Mouse (Mus musculus) heart, postnatal 25 days (tissue): Measurements from ENCODE around the gene Dnttip1. TPM values are rescaled to one million over a fixed set of nuclear protein-coding genes. Genes with fewer than 3 reads are reported as not detected.

Experiments used
- DNase-seq: peaks from one replicate; pipeline ENCODE4 v3.0.0; 2022; ENCODE audit warnings: low spot score
- intact Hi-C: fragments of 180-260 bp; cut with DNase I; formaldehyde crosslinking; loops from one replicate; pipeline ENCODE4 v1.15.1; 2025
- total RNA-seq, 2 experiments: library from RNA; stranded (reverse); gene quantifications; 2 replicates each; pipeline ENCODE4 v1.2.3; 2021

Dnttip1 gene
- total RNA-seq, 2 experiments from 2014 or later, result 24.4 to 25.8 TPM

DNA sequence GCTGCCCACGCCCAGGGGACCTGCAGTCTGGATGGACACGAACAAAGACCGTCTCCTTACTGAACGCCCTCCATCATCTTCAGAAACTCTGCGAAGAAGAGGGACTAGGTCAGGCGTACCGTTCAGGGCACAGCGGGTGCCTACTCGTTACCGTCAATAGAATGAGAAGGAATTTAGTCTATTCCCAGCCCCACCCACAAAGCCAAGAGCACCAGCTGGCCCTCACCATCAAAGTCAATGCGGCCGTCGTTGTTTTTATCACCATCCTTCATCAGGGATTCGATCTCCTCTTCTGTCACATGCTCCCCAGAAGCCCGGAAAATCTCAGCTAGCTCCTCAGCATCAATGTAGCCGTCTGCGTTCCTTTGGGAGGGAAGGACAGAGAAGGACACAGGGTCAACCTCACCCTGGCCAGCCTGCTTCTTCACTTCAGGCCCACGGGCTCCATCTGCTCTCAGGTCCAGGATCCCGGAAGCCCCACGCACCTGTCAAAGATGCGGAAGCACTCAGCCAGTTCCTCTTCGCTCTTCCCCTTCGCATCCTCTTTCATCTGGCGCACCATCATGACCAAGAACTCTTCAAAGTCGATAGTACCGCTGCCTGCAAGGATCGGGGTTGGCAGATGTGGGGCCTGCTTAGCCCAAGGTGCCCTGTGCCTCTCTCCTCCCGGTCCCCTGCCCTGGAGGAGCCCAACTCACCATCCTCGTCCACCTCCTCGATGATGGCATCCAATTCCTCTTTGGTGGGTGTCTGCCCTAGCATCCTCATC lies 31.6 kb downstream of the Dnttip1 start:
- intact Hi-C loops, result no loop called here

GRCm38 (mm10) chr2:164778015-164778287 lies 32.2 kb downstream of the Dnttip1 start:
- DNase-seq, result no peak
- intact Hi-C loops, result no loop called here

More for the DNA sequence above, 31.6 kb downstream of the Dnttip1 start:
- no peak for DNase-seq

- no peak for DNase-seq
- intact Hi-C loops, result no loop called here
Observed at GRCm38 (mm10) chr2:164778809-164779208, 33.0 kb downstream of the Dnttip1 start.

- intact Hi-C loops, result no loop called here
- no peak for DNase-seq
Observed at GRCm38 (mm10) chr2:164779481-164780086, 33.8 kb downstream of the Dnttip1 start, which contains the start of gene Tnnc2. Gene Tnnc2, minus strand, starts transcription at chr2:164779967.

DNA sequence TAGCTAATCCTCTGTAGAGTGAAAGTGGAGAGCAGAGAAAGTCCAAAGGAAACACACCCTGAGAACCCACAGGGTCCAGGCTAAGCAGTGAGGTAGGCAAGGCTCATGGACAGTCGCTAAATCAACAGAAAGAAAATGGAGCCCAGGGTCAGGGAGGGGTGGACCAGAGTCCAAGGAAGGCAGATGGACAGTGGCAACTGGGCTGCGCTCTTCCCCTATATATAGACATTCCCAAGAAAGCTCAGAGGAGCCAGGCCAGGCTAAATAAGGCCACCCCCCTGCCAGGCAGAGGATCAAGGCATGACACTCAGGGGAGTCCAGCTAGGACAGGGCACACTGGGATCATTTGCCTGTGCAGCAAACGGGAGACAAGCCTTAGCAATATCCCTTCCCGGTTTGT lies 36.1 kb downstream of the Dnttip1 start:
- no peak for DNase-seq
- intact Hi-C loops, result no loop called here

DNA sequence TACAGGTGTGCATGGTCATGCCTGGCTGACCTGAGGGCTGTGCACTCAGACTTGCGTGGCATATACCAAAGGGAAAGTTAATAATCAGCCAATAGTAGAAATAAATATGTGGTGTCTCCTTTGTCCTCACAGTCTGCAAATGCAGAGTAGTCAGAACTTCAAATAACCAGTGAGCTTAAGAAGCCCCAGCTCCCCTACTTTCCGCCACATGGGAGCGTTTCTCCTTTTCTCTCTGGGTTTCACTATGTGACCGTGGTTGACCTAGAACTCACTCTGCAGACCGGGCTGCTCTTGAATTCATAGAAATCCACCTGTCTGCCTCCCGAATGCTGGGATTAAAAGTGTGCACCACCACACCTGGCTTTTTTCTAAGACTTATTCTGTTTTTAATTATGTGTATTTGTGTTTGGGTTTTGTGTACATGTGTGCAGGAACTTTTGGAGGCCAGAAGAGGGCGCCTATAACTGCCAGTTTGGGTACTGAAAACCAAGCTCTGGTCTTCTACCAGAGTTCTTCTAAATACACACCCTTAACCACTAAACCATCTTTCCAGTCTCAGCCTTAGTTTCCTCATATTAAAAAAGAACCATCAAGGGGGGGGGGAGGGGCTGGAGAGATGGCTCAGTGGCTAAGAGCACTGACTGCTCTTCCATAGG lies 38.3 kb downstream of the Dnttip1 start:
- no peak for DNase-seq
- intact Hi-C loops, result no loop called here

- no peak for DNase-seq
- intact Hi-C loops, result no loop called here
Observed at GRCm38 (mm10) chr2:164784869-164785420, 39.2 kb downstream of the Dnttip1 start.

DNA sequence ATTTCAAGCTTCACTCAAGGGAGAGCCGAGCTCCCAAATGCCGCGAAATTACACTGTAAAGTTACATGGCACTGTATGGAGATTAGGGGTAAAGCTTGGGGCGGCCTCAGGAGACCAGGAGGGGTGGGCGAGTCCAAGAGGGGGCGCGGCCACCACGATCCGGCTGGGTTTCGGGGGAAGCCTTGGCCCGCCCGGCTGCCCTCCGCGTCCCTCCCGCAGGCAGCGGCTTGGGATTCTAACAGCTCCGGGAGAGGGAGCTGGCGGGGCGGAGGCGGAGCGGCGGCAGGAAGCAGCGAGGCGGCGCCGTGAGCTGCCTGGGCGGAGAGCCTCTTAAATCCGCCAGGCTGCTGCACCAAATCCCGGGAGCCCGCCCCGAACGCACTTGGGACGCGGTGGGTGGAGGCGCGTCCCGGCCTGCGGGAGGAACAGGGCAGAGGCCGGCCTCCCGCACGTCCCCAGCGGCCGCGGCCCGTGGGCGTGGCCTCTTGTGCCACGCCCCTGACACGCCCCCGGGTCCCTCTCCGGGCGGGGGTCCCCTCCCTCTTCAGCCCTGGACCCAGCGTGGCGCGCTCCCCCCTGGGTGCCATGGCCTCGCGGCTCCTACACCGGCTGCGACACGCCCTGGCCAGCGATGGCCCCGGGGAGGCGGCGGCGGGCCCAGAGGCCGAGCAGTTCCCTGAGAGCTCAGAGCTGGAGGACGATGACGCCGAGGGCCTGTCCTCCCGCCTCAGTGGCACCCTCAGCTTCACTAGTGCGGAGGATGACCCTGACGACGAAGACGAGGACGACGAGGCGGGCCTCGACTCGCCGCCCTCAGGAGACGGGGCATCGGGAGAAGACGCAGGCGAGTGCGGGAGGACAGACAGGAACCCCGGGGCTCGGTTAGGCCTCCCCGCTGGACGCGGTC lies 40.0 kb downstream of the Dnttip1 start, which contains the start of gene Snx21:
Gene Snx21 (plus strand): TSS at position 343 of the 907 bp plus-strand sequence.
- intact Hi-C loops, result no loop called here
- peak; percentile 92 for DNase-seq

- intact Hi-C loops, result no loop called here
- no peak for DNase-seq
Observed at GRCm38 (mm10) chr2:164786388-164786885, 40.7 kb downstream of the Dnttip1 start.

GRCm38 (mm10) chr2:164787032-164787431 lies 41.2 kb downstream of the Dnttip1 start:
- intact Hi-C loops, result no loop called here
- DNase-seq, result no peak

- no peak for DNase-seq
- intact Hi-C loops, result no loop called here
Observed at GRCm38 (mm10) chr2:164787779-164788178, 42.0 kb downstream of the Dnttip1 start.

DNA sequence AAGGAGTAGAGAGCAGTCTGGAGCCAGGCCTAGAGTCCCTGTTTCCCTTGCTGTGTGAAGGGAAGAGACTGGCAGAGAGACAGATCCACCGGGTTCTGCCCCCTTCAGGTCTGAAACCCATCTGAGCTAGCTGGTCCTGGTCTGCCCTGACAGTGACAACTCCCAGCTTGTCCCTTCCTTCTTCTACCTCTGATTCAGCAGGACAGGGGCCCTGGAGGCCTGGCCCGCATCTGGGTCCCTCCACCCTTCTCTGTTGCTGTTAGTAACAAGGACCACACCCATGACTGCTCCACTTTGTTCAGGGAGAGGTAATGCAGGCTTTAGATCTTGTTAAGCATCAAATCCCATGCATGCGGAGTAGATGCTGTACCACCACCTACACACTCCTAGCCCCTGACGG lies 42.6 kb downstream of the Dnttip1 start:
- intact Hi-C loops, result no loop called here
- DNase-seq, result no peak

GRCm38 (mm10) chr2:164790451-164790850 lies 44.7 kb downstream of the Dnttip1 start:
- no peak for DNase-seq
- intact Hi-C loops, result loop anchor here (5.0 kb wide), 1 partner anchor 113 kb away; no protein-coding TSS in a partner anchor

DNA sequence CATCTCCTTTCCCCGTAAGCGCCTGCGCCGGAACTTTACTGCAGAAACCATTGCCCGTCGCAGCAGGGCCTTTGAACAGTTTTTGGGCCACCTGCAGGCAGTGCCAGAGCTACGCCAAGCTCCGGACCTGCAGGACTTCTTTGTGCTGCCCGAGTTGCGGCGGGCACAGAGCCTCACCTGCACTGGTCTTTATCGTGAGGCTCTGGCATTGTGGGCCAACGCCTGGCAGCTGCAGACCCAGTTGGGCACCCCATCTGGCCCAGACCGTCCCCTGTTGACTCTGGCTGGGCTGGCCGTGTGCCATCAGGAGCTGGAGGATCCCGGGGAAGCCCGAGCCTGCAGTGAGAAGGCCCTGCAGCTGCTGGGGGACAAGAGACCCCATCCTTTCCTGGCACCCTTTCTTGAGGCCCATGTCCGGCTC lies 46.1 kb downstream of the Dnttip1 start:
- DNase-seq, result no peak
- intact Hi-C loops, result loop anchor here (5.0 kb wide), 1 partner anchor 115 kb away; no protein-coding TSS in a partner anchor

DNA sequence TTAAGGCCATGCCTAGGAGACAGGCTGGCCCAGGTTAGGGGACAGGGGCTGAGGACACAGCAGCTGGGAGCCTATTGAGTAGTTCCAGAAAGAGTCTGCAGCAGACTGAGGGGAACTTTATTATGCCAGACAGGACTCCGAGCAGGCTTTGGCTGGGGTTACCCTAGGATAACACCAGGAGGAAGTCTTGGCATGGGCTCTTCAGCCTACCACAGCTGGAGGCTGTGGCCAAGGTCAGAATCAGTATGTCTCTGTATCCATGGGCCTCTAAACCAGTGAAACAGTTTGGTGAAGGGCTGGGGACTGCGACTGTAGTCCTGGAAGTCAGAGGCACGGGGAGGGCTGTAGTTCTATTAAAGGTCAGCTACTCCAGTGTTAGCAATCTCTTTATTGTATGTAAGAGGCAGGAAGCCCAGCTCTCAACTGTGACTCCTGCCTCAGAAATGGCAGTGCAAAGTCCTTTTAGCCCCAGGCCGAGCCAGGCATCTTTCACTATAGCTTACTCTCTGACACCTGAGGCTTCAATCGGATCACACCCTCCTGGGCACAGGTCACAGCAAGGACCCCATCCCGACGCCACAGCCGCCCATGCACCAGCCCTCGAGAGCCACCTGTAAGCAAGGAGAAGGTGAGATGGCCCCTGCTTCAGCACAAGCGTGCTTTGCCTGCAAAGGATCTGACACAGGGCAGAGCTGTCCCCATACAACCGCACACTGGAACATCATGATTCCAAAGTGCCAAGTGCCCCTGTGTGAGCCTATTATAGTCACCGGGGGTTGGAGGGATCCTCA lies 46.8 kb downstream of the Dnttip1 start:
- intact Hi-C loops, result loop anchor here (5.0 kb wide), 1 partner anchor 115 kb away; no protein-coding TSS in a partner anchor

DNA sequence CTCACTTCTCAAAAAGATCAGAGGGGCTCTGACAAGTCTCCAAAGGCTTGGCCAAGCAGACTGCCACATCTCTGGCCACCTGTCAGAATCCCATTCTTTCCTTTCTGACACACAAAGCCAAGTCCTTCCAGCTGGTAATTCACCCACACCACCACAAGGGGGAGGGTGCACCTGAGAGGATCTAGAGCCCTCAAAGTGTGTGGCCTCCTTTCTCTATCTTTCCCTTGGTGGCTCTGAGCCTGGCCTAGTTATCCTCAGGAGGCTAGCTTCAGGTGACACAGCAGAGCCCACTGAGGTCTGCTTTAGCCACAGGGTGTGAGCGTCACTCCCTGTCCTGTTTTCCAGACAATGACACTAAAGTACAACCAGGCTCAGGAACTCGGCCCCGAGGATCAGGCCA lies 47.5 kb downstream of the Dnttip1 start:
- DNase-seq, result no peak
- intact Hi-C loops, result loop anchor here (5.0 kb wide), 1 partner anchor 116 kb away; no protein-coding TSS in a partner anchor

More for the DNA sequence above, 46.8 kb downstream of the Dnttip1 start:
- DNase-seq, result no peak

DNA sequence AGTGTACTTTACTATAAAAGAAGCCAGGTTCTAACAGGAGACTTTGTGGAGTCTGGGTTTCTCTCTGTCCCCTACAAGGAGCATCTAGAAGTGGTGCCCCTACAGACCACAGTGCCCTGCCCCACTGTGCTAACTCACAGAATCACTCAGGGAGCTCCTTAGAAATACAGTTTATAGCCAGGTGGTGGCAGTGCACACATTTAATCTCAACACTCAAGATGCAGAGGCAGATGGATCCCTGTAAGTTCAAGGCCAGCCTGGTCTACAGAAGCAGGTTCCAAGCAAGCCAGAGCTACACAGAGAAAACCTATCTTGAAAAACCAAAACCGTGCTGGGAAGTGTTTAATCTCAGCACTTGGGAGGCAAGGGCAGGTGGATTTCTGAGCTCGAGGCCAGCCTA lies 48.0 kb downstream of the Dnttip1 start:
- DNase-seq, result no peak
- intact Hi-C loops, result loop anchor here (5.0 kb wide), 1 partner anchor 116 kb away; no protein-coding TSS in a partner anchor

GRCm38 (mm10) chr2:164794293-164794692 lies 48.5 kb downstream of the Dnttip1 start:
- intact Hi-C loops, result loop anchor here (5.0 kb wide), 1 partner anchor 117 kb away; no protein-coding TSS in a partner anchor
- DNase-seq, result peak; percentile 47
